Mouse (Mus musculus) left cerebral cortex, adult 18-20 months (tissue): Measurements from ENCODE around the gene Il12rb1. TPM values are rescaled to one million over a fixed set of nuclear protein-coding genes. Genes with fewer than 3 reads are reported as not detected.

ENCODE experiments used
- DNase-seq, 2 experiments: peaks; one replicate each; pipeline ENCODE4 v3.0.0; 2021 to 2022; ENCODE audit warnings: low spot score in 2 of 2, mixed read lengths in 1 of 2
- total RNA-seq, 2 experiments: library from RNA; stranded (reverse); gene quantifications; 2 replicates each; pipeline ENCODE4 v1.2.3; 2021

Gene Il12rb1
- total RNA-seq, 2 experiments from 2014 or later: 0.63 to 0.77 TPM

DNA sequence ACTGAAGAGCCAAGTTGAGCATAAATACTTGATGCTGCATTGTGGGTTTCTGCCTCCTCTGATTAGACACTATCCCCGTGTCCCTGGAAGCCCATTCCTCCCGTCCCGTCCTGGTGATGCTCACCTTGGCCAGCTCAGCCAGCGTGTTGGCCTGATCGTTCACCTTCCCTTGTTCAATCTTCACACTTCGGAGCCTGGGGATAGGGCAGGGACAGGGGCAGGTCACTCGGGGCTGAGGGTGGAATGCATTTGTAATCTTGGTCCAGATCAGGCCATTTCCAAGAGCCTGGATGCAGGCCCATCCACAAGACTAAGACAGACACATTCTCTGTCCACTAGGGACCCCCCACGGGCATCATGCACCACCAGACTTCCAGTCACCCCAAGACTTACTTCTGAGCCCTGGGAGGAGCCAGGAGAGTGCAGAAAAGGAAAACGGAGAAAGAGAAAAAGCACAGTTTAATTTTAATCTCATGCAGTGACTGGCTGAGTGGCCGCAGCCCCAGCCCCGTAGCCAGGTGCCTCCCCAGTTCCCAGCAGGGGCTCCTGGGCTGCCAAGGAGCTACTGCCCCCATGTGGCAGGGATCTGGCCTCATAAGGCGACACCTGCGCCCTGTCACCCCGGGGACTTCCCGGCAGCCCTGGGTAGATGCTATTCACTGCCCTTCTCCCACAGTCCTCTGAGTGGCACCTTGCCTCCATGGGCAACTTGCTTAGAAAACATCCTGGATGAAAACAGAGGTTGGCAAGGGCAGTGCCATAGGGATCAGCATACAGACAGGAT, 38.3 kb downstream of the Il12rb1 start:
- DNase-seq: no peak

GRCm38 (mm10) chr8:70849333-70849990, 41.2 kb downstream of the Il12rb1 start:
- no peak for DNase-seq

DNA sequence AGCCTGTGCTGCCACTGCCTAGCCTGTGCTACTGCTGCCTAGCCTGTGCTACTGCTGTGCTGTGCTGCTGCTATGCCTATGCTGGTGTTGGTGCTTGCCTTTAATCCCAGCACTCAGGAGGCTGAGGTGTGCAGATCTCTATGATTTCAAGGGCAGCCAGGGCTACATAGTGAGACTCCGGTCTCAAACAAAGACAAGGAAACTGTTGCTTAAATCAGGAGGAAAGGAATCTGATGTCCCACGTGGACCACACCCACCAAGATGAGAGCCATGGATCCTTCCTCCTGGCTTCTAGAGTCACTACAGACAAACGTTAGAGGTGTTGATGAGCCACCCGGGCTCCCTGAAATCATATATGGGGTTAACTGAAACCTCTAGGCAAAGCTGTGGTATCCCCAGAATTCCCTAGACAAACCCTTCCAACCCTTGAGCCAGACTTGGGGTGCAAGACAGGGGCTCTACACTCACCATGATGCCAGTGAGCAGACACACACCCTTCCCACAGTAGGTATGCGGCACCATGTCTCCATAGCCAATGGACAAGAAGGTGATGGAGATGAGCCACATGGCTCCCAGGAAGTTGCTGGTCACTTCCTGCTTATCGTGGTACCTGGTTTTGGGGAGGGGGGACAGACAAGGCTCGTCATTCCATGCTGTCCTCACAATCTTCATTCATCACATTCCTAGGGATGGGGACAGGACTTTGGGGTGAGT, 42.0 kb downstream of the Il12rb1 start:
- no peak for DNase-seq

DNA sequence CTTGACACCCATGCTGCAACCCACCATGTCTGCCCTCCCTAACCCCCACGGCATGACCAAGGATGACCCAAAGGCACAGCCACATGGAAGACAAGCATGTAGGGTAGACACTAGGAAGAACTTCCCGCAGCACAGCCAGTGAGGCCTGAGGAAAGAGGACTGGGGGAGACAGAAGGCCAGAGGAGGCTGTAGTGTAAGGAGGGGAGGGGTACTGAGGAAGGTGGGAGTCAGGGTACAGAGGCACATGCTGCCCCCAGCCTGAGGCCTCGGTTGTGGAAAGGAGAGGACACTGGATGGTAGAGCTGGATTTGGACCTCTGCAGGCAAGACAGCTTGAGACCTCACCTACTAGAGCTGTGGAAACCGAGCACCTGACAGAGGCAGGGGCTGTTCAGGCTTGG, 42.7 kb downstream of the Il12rb1 start:
- no peak for DNase-seq

- DNase-seq: no peak
These were observed 43.6 kb downstream of the Il12rb1 start for GRCm38 (mm10) chr8:70851837-70852236.

- DNase-seq: no peak
These were observed 44.5 kb downstream of the Il12rb1 start for GRCm38 (mm10) chr8:70852595-70853231.

DNA sequence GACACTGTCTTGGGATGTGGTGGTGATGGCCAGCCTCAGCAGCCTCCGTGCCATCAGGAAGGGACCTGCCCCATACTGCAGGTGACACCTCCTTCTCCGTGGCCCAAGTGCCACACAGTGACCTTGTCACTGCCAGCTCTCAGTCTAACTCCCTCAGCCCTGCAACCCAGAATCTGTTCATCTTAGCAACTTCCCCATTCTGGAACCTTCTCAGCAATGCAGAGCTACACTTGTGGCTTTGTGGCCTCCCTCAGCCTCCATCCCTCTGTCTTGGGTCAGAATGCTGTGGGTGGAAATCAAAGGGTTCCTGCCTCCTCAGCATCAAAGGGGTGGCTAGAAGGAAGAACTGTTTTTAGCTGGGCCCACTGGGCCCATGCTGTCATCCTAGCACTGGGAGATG, 45.6 kb downstream of the Il12rb1 start:
- no peak for DNase-seq

DNA sequence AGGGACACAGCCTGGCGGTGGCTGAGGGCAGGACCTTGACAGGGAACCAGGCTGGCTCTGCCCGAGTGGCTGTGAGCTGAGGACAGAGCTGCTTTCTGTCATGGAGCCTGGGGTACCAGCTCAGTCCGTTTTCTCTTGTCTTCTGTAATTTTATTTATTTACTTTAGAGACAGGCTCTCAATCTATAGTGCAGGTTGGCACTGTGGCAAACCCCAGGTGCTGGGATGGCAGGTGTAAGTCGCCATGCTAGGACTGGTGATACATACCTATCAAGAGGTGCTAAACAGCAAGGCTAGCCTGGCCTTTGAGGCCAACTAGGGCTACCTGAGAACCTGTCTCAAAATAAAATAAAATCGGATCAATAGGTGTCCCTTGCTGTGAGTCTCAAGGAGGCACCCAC, 47.8 kb downstream of the Il12rb1 start:
- no peak for DNase-seq

DNA sequence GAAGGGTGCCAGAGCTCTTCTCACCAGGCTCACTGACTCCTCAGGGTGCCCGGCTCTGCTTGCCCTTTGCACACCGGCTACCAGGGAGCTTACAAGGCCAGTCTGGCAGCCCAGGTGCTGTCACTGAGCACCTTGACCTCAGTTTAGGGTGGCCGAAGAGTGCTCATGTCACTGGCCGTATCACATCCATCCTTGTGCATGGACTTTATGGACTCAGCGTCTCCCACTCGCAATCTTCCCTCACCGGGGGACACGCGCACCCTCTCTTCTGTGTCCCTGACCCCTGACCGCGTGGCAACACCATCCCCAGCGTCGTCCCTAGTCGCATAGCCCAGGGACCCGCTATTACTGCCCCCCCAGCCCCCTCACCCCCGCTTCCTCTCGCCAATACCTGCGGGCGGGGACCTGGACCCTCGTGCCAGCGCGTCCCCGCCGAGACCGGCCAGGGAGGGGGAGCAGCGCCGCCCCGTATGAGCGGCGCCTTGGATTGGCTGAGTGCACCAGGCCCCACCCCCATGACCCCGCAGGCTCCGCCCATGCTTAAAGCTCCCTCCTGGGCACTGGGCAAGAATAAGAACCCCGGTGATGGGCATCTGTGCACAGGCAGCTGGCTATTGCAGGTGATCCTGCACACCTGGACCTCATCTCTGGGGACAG, 48.4 kb downstream of the Il12rb1 start:
- DNase-seq: peak; percentile 77 to 80

DNA sequence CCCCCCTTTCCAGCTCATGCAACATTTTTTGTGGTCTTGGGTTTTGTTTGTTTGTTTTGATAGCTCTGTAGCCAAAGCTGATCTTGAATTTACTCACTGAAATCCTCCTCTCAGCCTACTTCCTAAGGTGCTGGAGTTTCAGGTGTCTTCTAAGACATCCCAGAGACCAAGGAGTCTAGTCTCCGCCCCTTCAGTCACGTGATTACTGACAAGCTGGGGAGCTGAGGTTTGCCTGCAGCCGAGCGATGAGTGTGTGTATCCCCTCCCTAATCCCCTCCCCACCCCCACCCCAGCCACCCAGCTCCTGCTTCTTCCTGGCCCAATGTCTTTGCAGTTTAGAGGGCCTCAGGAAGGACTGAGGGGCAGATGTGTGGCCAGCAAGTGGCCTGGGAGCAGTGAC, 49.3 kb downstream of the Il12rb1 start:
- no peak for DNase-seq

DNA sequence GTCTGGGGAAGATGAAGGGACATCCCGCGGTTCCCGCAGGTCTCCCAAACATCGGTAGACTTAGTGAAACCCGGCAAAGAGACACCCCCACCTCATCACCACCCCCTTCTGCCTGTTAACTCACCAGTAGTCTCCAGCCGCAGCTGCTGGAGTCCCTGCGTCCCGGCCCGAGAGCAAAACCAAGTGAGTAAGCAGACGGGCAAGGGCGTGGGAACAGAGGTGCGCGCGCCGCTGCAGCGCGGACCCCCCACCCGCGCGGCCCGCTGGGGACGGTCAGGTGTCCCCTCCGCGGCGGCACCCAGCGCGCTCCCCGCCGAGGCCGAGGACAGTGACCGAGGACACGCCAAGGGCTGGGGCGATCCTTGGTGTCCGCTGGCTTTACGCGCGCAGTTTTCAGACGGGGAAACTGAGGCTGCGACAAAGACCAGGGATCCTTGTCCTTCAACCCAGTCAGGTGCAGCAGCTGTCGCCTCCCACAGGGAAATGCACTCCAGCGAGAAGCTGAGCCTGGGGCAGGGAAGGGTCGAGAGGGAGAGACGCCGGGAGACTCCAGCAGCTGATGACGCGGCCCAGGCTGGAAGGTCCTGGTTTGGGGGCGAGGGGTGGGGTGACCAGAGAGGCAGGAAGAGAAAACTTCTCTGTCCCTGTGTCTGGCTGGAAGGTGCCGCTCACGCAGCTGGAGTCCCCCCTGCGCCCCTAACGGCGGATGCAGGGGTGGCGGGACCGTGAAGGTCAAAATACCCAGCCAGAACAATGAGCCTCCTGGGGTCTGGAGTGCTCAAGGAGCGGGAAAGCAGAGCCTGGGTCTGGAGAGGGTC, 54.8 kb downstream of the Il12rb1 start, which contains the start of gene Kcnn1:
Gene Kcnn1, minus strand, starts transcription at position 435 of the 818 bp plus-strand sequence.
- DNase-seq: no peak

DNA sequence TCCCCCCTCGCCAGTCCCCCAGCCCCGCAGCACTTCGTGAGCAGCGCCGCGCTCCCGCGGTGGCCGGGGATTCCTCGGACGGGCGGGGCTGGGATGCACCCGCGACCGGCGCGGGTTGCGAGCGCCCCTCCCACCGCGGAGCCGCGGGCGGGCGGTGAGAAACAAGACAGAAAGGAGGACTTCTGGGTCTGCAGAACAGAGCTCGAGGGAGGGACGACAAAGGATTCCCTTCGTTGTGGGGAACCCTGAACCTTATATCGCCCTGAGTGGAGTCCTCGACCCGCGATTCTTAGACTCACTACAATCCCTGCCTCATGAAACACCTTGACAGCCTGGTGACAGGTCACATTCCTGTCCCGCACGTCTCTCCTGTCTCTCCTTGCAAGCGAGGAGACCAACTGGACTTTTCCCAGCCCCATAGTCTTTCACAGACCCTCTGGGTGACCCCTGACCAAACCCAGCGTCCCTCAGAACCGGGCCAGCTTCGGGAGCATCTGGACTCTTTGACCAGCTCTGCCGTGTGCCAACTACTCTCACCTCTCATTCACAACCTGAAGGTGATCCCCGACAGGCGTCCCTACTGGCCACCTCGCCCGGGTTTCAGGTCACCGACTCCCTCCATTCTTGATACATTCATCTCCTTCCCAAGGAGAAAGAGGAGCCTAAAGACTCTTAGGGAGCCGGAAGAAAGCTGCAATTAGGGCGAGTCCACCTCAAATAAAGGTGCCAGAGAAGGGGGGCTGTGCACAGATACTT, 55.9 kb downstream of the Il12rb1 start:
- peak in 1 of 2 experiments; percentile 45 for DNase-seq

DNA sequence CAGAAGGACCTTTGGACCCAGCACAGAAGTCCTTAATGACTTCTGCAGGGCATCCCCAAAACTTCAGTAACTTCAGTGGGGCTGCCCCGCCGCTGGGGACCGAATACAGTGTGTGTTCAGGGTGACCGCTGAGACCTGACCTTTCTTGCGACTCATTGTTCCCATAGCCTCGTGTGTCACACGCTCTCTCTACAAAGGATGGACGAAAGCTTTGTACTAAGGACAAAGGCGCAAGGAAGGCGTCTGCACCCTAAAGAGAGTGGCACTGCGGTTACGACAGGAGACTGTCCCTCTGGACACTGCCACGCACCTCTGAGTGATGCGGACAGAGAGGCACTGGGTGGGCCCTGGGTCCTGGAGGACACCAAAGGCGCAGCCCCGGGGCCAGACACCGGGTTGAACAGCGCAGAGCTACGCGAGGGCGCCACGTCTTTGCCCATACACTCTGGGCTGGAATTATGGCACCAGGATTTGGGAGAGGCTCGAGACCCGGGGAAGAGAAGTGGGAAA, 56.5 kb downstream of the Il12rb1 start:
- no peak for DNase-seq

- DNase-seq: peak; percentile 99 to 100
These were observed 57.2 kb downstream of the Il12rb1 start for GRCm38 (mm10) chr8:70865350-70866000.

DNA sequence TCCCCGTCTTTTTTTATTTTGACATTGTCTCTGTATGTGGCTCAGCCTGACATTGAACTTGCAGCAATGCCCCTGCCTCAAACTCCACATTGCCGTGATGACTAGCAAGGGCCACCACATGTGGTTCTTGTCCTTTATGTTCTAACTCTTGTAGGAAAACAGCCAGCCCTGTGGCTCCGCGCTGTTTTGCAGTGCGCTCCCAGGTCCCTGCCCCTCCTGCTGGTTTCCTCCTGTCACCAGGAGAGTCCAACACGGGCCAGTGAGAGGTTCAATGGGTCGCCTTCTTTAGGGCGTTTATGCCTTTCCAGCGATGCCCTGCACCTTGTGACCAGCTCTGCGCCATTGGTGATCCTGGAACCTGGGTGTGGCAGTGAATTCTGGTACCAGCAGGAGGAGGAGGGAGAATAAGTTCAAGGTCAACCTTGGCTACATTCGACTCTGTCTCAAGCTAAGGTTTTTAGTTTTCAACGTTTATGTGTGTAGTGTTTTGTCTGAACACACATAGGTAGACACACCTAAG, 57.8 kb downstream of the Il12rb1 start:
- no peak for DNase-seq

GRCm38 (mm10) chr8:70866566-70866965, 58.3 kb downstream of the Il12rb1 start:
- no peak for DNase-seq

- DNase-seq: no peak
These were observed 60.4 kb downstream of the Il12rb1 start for GRCm38 (mm10) chr8:70868559-70869198.

- no peak for DNase-seq
These were observed 60.9 kb downstream of the Il12rb1 start for GRCm38 (mm10) chr8:70869199-70869571.
